Mouse (Mus musculus): ENCODE measurements around the gene Atp6v0e2. TPM values are rescaled to one million over a fixed set of nuclear protein-coding genes. Genes with fewer than 3 reads are reported as not detected.

The Atp6v0e2 gene
- total and polyA plus RNA-seq, 2 experiments from 2014 or later, result 10.5 to 13.0 TPM

DNA sequence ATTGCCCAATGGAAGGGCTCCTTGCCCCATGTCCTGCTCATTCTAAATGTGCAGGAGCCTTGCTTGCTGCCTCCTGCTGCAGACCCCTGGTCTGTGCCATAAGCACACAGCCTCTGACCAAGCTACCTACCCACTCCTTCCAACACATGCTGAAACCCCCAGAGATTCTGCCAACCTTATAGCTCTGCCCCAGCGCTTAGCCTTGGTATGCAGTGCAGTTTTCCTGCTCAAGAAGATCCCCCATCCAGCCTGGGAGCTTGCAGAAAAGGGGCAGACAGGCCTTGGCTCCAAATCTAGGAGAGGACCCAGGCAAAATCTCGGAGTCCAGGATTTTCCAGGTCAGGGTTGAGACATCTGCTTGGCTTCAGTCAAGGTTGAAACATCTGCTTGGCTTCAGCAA is 3.9 kb upstream of the Atp6v0e2 start:
- no peak for DNase-seq (ENCODE audit: low spot score)
- no peaks in the 10 kb centered on the region for H3K9me3 ChIP-seq (replicated peaks; ENCODE audit: control insufficient read depth, low read length)
- no peak for ATAC-seq (ENCODE audit: insufficient read depth, low read depth)
- H3K4me2 ChIP-seq (ENCODE audit: low read depth, low read length), result no peak overlapping the region
- no peak overlapping the region for H3K9ac ChIP-seq (replicated peaks; ENCODE audit: low read depth, low read length)
- no peak overlapping the region for H3K4me3 ChIP-seq (ENCODE audit: low read depth, low read length)
- H3K27ac ChIP-seq (ENCODE audit: low read depth), result no peak overlapping the region
- H3K4me1 ChIP-seq (ENCODE audit: control insufficient read depth, insufficient read depth), result peaks cover 6% of the 10 kb centered on the region; the same call in 1 of the 2 replicates
- no peaks in the 10 kb centered on the region; the same call in 1 of the 2 replicates for H3K27me3 ChIP-seq (ENCODE audit: control insufficient read depth, insufficient read depth, low read length)
- TF ChIP-seq EP300 (IDR thresholded peaks at IDR 0.05; ENCODE audit: low read depth), result no peak
- TF ChIP-seq CTCF (IDR thresholded peaks at IDR 0.05; ENCODE audit: low read depth), result no peak
- 0 out of 2 replicates have a peak, but pooled peaks cover 9% of the 10 kb centered on the region for H3K36me3 ChIP-seq (replicated peaks; ENCODE audit: control insufficient read depth, insufficient read depth, low read length)
- WGBS, result 84% methylated on average over 2 of the region's 2 CpGs

DNA sequence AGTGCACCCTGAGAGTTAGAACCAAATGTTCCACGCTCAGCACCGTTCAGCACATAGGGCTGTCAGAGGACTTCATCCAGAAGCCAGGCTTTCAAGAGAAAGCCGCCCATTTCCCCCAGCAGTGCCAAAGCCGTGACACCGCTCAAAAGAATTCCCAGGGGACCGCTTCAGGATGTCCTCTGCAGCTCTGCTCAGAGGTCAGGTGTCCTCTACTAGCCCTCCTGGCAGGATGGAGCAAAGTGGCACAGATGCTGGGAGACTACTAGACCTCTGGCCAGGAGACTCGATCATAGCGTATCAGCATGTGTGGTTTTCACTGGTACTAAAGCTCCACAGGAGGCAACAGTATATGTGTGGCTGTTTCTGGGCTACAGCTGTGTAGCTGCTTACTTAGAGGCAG is 2.5 kb upstream of the Atp6v0e2 start:
- WGBS, result 60% methylated on average over 8 of the region's 8 CpGs
- 0 out of 2 replicates have a peak, but pooled peaks cover 4% of the 10 kb centered on the region for H3K36me3 ChIP-seq (replicated peaks; ENCODE audit: control insufficient read depth, insufficient read depth, low read length)

DNA sequence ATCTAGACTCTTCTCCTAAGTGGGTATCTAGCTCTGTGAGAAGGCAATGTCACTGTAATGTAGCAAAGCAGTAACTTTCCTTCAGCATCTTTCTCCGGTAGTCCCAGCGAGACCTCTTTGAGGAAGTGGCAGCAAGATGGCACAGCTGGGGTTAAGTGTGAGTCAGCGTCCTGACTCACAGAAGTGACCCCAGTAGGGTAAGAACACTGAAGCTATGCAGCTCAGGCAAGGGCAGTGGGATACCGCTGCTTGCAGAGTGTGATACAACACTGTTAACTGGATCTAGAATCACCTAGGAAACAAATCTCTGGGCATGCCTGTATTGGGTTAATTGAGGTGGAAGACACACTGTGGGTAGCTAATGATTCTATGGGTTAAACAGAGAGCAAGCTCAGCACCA is 1.3 kb upstream of the Atp6v0e2 start:
- no peak overlapping the region for H3K27ac ChIP-seq (ENCODE audit: low read depth)
- TF ChIP-seq CTCF (IDR thresholded peaks at IDR 0.05; ENCODE audit: low read depth) (no peak), EP300 (IDR thresholded peaks at IDR 0.05; ENCODE audit: low read depth) (no peak)
- no peak for ATAC-seq (ENCODE audit: insufficient read depth, low read depth)
- H3K27me3 ChIP-seq (ENCODE audit: control insufficient read depth, insufficient read depth, low read length), result no peaks in the 10 kb centered on the region; the same call in 1 of the 2 replicates
- 0 out of 2 replicates have a peak, but pooled peaks cover 4% of the 10 kb centered on the region for H3K36me3 ChIP-seq (replicated peaks; ENCODE audit: control insufficient read depth, insufficient read depth, low read length)
- no peak for DNase-seq (ENCODE audit: low spot score)
- peaks cover 6% of the 10 kb centered on the region; the same call in 1 of the 2 replicates for H3K4me1 ChIP-seq (ENCODE audit: control insufficient read depth, insufficient read depth)
- H3K9ac ChIP-seq (replicated peaks; ENCODE audit: low read depth, low read length), result no peak overlapping the region
- H3K9me3 ChIP-seq (replicated peaks; ENCODE audit: control insufficient read depth, low read length), result no peaks in the 10 kb centered on the region
- H3K4me2 ChIP-seq (ENCODE audit: low read depth, low read length), result no peak overlapping the region
- 65% methylated on average over 4 of the region's 4 CpGs for WGBS
- H3K4me3 ChIP-seq (ENCODE audit: low read depth, low read length), result no peak overlapping the region

More for the DNA sequence above, 2.5 kb upstream of the Atp6v0e2 start:
- TF ChIP-seq EP300 (IDR thresholded peaks at IDR 0.05; ENCODE audit: low read depth) (no peak), CTCF (IDR thresholded peaks at IDR 0.05; ENCODE audit: low read depth) (no peak)
- no peaks in the 10 kb centered on the region for H3K9me3 ChIP-seq (replicated peaks; ENCODE audit: control insufficient read depth, low read length)
- DNase-seq (ENCODE audit: low spot score) (no peak), ATAC-seq (ENCODE audit: insufficient read depth, low read depth) (no peak)
- H3K9ac ChIP-seq (replicated peaks; ENCODE audit: low read depth, low read length), result no peak overlapping the region
- H3K4me1 ChIP-seq (ENCODE audit: control insufficient read depth, insufficient read depth), result peaks cover 6% of the 10 kb centered on the region; the same call in 1 of the 2 replicates
- H3K27me3 ChIP-seq (ENCODE audit: control insufficient read depth, insufficient read depth, low read length), result no peaks in the 10 kb centered on the region; the same call in 1 of the 2 replicates
- no peak overlapping the region for H3K4me2 ChIP-seq (ENCODE audit: low read depth, low read length)
- no peak overlapping the region for H3K27ac ChIP-seq (ENCODE audit: low read depth)
- no peak overlapping the region for H3K4me3 ChIP-seq (ENCODE audit: low read depth, low read length)

DNA sequence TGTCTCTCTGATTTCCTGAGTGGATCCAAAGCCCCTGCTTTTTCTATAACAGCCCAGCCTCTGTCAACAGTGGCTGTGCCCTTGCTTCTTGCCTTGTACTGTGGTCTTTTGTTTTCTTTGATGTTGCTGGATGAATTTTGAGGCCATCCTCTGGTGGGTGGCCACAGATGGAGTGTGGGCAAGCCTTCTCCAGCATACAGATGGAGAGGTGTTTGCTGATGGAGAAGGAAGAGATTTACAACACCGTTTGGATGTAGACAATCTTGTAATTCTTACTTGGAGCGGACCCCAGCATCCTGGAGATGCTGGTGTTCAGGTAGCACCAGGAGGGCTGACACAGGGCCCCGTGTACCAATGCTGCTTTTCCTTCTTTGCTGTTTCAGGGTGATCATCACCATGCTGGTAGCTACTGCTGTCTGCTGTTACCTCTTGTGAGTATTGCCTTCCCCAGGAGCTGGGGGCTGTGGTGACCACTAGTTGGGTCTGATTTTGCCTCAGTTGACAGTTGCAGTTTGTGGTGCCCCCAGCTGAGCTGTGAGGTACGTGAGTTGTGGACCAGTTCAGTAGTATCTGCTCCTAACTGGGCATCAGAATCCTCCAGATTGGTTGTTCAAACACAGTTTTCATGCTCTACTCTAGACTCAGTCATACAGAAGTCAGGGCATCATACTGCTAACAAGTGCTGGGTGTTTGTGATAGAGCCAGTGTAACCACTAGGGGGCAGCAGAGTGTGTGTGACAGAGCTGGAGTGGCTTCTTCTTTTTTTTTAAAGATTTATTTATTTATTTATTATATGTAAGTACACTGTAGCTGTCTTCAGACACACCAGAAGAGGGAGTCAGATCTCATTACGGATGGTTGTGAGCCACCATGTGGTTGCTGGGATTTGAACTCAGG is 1.7 kb downstream of the Atp6v0e2 start:
- ATAC-seq (ENCODE audit: insufficient read depth, low read depth) (no peak), DNase-seq (ENCODE audit: low spot score) (peak; percentile 82)
- Histone ChIP-seq H3K4me3 (ENCODE audit: low read depth, low read length) (no peak overlapping the region), H3K27ac (ENCODE audit: low read depth) (no peak overlapping the region), H3K36me3 (replicated peaks; ENCODE audit: control insufficient read depth, insufficient read depth, low read length) (no peaks in the 10 kb centered on the region), H3K9me3 (replicated peaks; ENCODE audit: control insufficient read depth, low read length) (no peaks in the 10 kb centered on the region), H3K4me2 (ENCODE audit: low read depth, low read length) (no peak overlapping the region), H3K4me1 (ENCODE audit: control insufficient read depth, insufficient read depth) (peaks cover 6% of the 10 kb centered on the region; the same call in 1 of the 2 replicates), H3K27me3 (ENCODE audit: control insufficient read depth, insufficient read depth, low read length) (no peaks in the 10 kb centered on the region; the same call in 1 of the 2 replicates), H3K9ac (replicated peaks; ENCODE audit: low read depth, low read length) (no peak overlapping the region)
- 70% methylated on average over 4 of the region's 5 CpGs for WGBS
- no peak for TF ChIP-seq EP300 (IDR thresholded peaks at IDR 0.05; ENCODE audit: low read depth)
- TF ChIP-seq CTCF (IDR thresholded peaks at IDR 0.05; ENCODE audit: low read depth), result peak; percentile 77

DNA sequence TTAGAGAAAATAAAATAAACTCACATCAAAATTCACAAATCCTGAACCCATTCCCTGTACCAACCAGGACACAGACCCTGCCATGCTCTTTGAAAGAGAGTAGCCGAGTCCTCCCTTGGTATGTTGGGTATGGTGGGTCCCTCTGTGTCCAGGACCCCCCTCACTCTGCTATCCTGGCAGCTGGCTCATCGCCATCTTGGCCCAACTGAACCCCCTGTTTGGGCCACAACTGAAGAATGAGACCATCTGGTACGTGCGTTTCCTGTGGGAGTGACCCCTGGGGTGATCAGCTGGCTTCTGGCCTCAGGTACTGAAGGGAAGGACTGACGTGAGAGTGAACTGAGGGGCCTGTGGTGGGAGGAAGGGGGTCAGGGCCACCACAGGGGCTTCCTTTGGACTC is 2.4 kb downstream of the Atp6v0e2 start:
- no peak for TF ChIP-seq EP300 (IDR thresholded peaks at IDR 0.05; ENCODE audit: low read depth)
- TF ChIP-seq CTCF (IDR thresholded peaks at IDR 0.05; ENCODE audit: low read depth), result no peak
- no peak overlapping the region for H3K9ac ChIP-seq (replicated peaks; ENCODE audit: low read depth, low read length)
- no peaks in the 10 kb centered on the region; the same call in 1 of the 2 replicates for H3K27me3 ChIP-seq (ENCODE audit: control insufficient read depth, insufficient read depth, low read length)
- H3K9me3 ChIP-seq (replicated peaks; ENCODE audit: control insufficient read depth, low read length), result no peaks in the 10 kb centered on the region
- no peak overlapping the region for H3K27ac ChIP-seq (ENCODE audit: low read depth)
- DNase-seq (ENCODE audit: low spot score), result no peak
- no peak overlapping the region for H3K4me2 ChIP-seq (ENCODE audit: low read depth, low read length)
- H3K4me1 ChIP-seq (ENCODE audit: control insufficient read depth, insufficient read depth), result peaks cover 6% of the 10 kb centered on the region; the same call in 1 of the 2 replicates
- WGBS, result 74% methylated on average over 5 of the region's 5 CpGs
- no peak overlapping the region for H3K4me3 ChIP-seq (ENCODE audit: low read depth, low read length)
- no peaks in the 10 kb centered on the region for H3K36me3 ChIP-seq (replicated peaks; ENCODE audit: control insufficient read depth, insufficient read depth, low read length)
- ATAC-seq (ENCODE audit: insufficient read depth, low read depth), result no peak
